Mouse (Mus musculus): ENCODE results near the gene Eef1akmt3. TPM values are rescaled to one million over a fixed set of nuclear protein-coding genes. Genes with fewer than 3 reads are reported as not detected.

Gene Eef1akmt3
- polyA plus RNA-seq, 1 experiment from 2014 or later: 0.23 TPM

- H3K4me3 ChIP-seq: peak overlapping the region; percentile 82
- peaks cover 83% of the 10 kb centered on the region for H3K27me3 ChIP-seq (ENCODE audit: insufficient read depth, poor library complexity, severe bottlenecking)
- H3K36me3 ChIP-seq: peaks cover 17% of the 10 kb centered on the region
- H3K27ac ChIP-seq: no peak overlapping the region
- H3K9me3 ChIP-seq: no peaks in the 10 kb centered on the region
- peaks cover 21% of the 10 kb centered on the region for H3K4me1 ChIP-seq
- DNase-seq (ENCODE audit: low spot score): peak; percentile 86
- 2% methylated on average over 9 of the region's 9 CpGs for WGBS
These were observed 16.8 kb upstream of the Eef1akmt3 start for GRCm38 (mm10) chr10:127058161-127058560.

- WGBS: 82% methylated on average over 20 of the region's 20 CpGs
- no peak overlapping the region for H3K27ac ChIP-seq
- peaks cover 21% of the 10 kb centered on the region for H3K4me1 ChIP-seq
- peaks cover 91% of the 10 kb centered on the region for H3K27me3 ChIP-seq (ENCODE audit: insufficient read depth, poor library complexity, severe bottlenecking)
- H3K9me3 ChIP-seq: no peaks in the 10 kb centered on the region
- peaks cover 17% of the 10 kb centered on the region for H3K36me3 ChIP-seq
- no peak overlapping the region for H3K4me3 ChIP-seq
- DNase-seq (ENCODE audit: low spot score): no peak
These were observed 15.2 kb upstream of the Eef1akmt3 start for GRCm38 (mm10) chr10:127056490-127056889.

GRCm38 (mm10) chr10:127055406-127055805, 14.1 kb upstream of the Eef1akmt3 start:
- no peak overlapping the region for H3K4me3 ChIP-seq
- 84% methylated on average over 8 of the region's 8 CpGs for WGBS
- peaks cover 17% of the 10 kb centered on the region for H3K36me3 ChIP-seq
- DNase-seq (ENCODE audit: low spot score): no peak
- no peaks in the 10 kb centered on the region for H3K9me3 ChIP-seq
- peaks cover 27% of the 10 kb centered on the region for H3K4me1 ChIP-seq
- H3K27me3 ChIP-seq (ENCODE audit: insufficient read depth, poor library complexity, severe bottlenecking): peaks cover 91% of the 10 kb centered on the region
- H3K27ac ChIP-seq: no peak overlapping the region

DNA sequence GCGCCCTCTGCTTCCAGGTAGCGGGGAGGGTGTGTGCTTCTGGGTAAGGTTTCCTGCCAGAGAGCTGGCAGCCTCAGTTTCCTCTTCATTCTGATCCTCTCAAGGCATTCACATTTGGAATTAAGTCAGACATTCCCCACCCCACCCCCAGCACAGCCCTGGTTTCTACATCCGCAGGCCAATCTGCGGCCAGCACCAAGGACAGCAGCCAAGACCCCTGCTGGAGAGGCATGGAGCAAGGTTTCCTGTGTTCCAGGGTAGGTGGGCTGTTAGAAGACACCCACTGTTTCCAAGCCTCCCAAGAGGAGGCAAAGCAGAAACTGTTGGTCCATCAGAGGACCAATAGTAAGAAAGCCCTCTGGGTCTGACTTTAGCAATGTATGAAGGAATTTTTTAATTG, 13.3 kb upstream of the Eef1akmt3 start:
- Histone ChIP-seq H3K27me3 (ENCODE audit: insufficient read depth, poor library complexity, severe bottlenecking) (peaks cover 91% of the 10 kb centered on the region), H3K4me3 (no peak overlapping the region)
- 49% methylated on average over 4 of the region's 4 CpGs for WGBS

GRCm38 (mm10) chr10:127050119-127050474, 8.8 kb upstream of the Eef1akmt3 start:
- Histone ChIP-seq H3K9me3 (no peaks in the 10 kb centered on the region), H3K27ac (no peak overlapping the region), H3K27me3 (ENCODE audit: insufficient read depth, poor library complexity, severe bottlenecking) (peaks cover 84% of the 10 kb centered on the region), H3K4me3 (peak overlapping the region; percentile 18; the same call in 1 of the 2 replicates), H3K4me1 (peaks cover 32% of the 10 kb centered on the region), H3K36me3 (peaks cover 14% of the 10 kb centered on the region)
- WGBS: 12% methylated on average over 10 of the region's 10 CpGs
- DNase-seq (ENCODE audit: low spot score): no peak

More for the DNA sequence above, 13.3 kb upstream of the Eef1akmt3 start:
- DNase-seq (ENCODE audit: low spot score): no peak
- Histone ChIP-seq H3K36me3 (peaks cover 17% of the 10 kb centered on the region), H3K27ac (no peak overlapping the region), H3K4me1 (peaks cover 26% of the 10 kb centered on the region), H3K9me3 (no peaks in the 10 kb centered on the region)

- WGBS: 3% methylated on average over 29 of the region's 29 CpGs
- Histone ChIP-seq H3K9me3 (no peaks in the 10 kb centered on the region), H3K4me1 (peaks cover 32% of the 10 kb centered on the region), H3K4me3 (peak overlapping the region; percentile 41), H3K27me3 (ENCODE audit: insufficient read depth, poor library complexity, severe bottlenecking) (peaks cover 80% of the 10 kb centered on the region), H3K27ac (no peak overlapping the region), H3K36me3 (peaks cover 19% of the 10 kb centered on the region)
- no peak for DNase-seq (ENCODE audit: low spot score)
These were observed 8.2 kb upstream of the Eef1akmt3 start for GRCm38 (mm10) chr10:127049395-127050118.

GRCm38 (mm10) chr10:127048608-127049394, 7.5 kb upstream of the Eef1akmt3 start:
- WGBS: 5% methylated on average over 35 of the region's 35 CpGs
- Histone ChIP-seq H3K27ac (no peak overlapping the region), H3K27me3 (ENCODE audit: insufficient read depth, poor library complexity, severe bottlenecking) (peaks cover 72% of the 10 kb centered on the region), H3K4me1 (peaks cover 32% of the 10 kb centered on the region), H3K9me3 (no peaks in the 10 kb centered on the region), H3K4me3 (peak overlapping the region; percentile 41), H3K36me3 (peaks cover 26% of the 10 kb centered on the region)
- no peak for DNase-seq (ENCODE audit: low spot score)

- no peak for DNase-seq (ENCODE audit: low spot score)
- 34% methylated on average over 5 of the region's 5 CpGs for WGBS
These were observed 6.6 kb upstream of the Eef1akmt3 start, which contains the start of gene Cyp27b1 for GRCm38 (mm10) chr10:127047954-127048353. Cyp27b1 (plus strand) TSS chr10:127048250.

DNA sequence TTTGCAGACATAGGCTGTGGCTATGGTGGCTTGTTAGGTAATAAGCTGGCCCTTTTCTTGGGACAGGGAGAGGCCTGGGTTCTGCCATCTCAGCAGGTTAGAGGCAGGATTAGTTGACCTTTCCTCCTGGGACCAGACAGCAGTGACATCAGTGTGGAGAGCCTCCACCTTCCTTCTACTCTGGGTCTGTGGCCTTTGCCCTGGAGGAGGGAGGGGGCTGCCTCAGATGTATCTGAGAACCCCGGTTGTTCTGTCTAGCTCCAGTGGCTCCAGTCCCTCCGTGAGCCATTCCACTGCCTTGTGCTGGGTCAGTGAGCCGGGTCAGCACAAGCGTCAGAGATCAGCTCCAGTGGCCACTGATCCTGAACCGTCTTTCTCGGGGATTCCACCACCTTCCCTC, 1.9 kb upstream of the Eef1akmt3 start:
- WGBS: 95% methylated on average over 6 of the region's 6 CpGs
- H3K27ac ChIP-seq: no peak overlapping the region; the same call in 1 of the 2 replicates
- no peak for DNase-seq (ENCODE audit: low spot score)
- peaks cover 33% of the 10 kb centered on the region for H3K36me3 ChIP-seq
- H3K9me3 ChIP-seq: no peaks in the 10 kb centered on the region
- H3K27me3 ChIP-seq (ENCODE audit: insufficient read depth, poor library complexity, severe bottlenecking): peaks cover 44% of the 10 kb centered on the region
- peaks cover 27% of the 10 kb centered on the region for H3K4me1 ChIP-seq
- peak overlapping the region; percentile 98; the same call in 1 of the 2 replicates for H3K4me3 ChIP-seq

More at GRCm38 (mm10) chr10:127047954-127048353, 6.6 kb upstream of the Eef1akmt3 start, which contains the start of gene Cyp27b1:
- H3K4me1 ChIP-seq: peaks cover 35% of the 10 kb centered on the region
- H3K4me3 ChIP-seq: peak within 1 kb of the TSS; percentile 41
- no peaks in the 10 kb centered on the region for H3K9me3 ChIP-seq
- H3K36me3 ChIP-seq: peaks cover 33% of the 10 kb centered on the region
- peaks cover 67% of the 10 kb centered on the region for H3K27me3 ChIP-seq (ENCODE audit: insufficient read depth, poor library complexity, severe bottlenecking)
- H3K27ac ChIP-seq: no peak within 1 kb of the TSS

GRCm38 (mm10) chr10:127042468-127043115, 1.3 kb upstream of the Eef1akmt3 start:
- H3K4me1 ChIP-seq: peaks cover 25% of the 10 kb centered on the region
- H3K36me3 ChIP-seq: peaks cover 33% of the 10 kb centered on the region
- peak overlapping the region; percentile 97 for H3K27ac ChIP-seq
- DNase-seq (ENCODE audit: low spot score): no peak
- peaks cover 44% of the 10 kb centered on the region for H3K27me3 ChIP-seq (ENCODE audit: insufficient read depth, poor library complexity, severe bottlenecking)
- 22% methylated on average over 5 of the region's 5 CpGs for WGBS
- H3K4me3 ChIP-seq: peak overlapping the region; percentile 98
- no peaks in the 10 kb centered on the region for H3K9me3 ChIP-seq

- under 1% methylated on average over 44 of the region's 44 CpGs for WGBS
- Histone ChIP-seq H3K27ac (peak overlapping the region; percentile 97), H3K27me3 (ENCODE audit: insufficient read depth, poor library complexity, severe bottlenecking) (peaks cover 37% of the 10 kb centered on the region), H3K4me3 (peak overlapping the region; percentile 98), H3K4me1 (peaks cover 25% of the 10 kb centered on the region), H3K36me3 (peaks cover 29% of the 10 kb centered on the region), H3K9me3 (no peaks in the 10 kb centered on the region)
- peak; percentile 96 for DNase-seq (ENCODE audit: low spot score)
These were observed 543 bp upstream of the Eef1akmt3 start for GRCm38 (mm10) chr10:127041774-127042338.

DNA sequence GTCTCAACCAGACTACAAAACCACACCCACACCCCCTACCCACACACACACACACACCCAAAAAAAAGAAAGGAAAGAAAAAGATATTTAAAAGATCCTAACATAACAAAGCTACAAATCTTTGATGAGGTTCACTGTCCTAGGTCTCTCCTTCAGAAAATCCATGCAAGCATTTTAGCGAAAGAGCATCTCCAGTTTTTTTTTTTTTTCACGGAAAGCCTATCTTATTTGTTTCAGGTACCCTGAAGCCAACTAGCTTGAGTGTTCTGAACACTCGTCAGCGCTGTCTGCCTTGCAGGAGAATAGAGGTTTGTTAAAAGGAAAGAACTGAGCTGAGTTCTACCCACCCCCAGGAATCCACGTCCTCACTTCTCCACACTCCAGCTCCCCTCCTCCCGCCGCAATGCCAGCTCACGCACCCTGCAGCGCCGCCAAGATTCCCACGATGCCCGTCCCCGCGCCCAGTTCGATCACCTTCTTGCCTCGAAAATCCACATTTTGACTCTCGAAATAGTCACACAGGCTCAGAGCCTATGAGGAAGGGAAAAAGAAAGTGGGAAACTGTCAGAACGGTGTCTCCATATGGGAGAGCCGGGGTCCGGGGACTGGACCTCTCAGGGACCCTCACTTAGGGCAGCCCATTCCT, 621 bp downstream of the Eef1akmt3 start:
- H3K9me3 ChIP-seq: no peaks in the 10 kb centered on the region
- H3K4me3 ChIP-seq: peak overlapping the region; percentile 98
- peak overlapping the region; percentile 97 for H3K27ac ChIP-seq
- DNase-seq (ENCODE audit: low spot score): no peak
- peaks cover 35% of the 10 kb centered on the region for H3K27me3 ChIP-seq (ENCODE audit: insufficient read depth, poor library complexity, severe bottlenecking)
- peaks cover 23% of the 10 kb centered on the region for H3K36me3 ChIP-seq
- peaks cover 25% of the 10 kb centered on the region for H3K4me1 ChIP-seq
- 2% methylated on average over 20 of the region's 20 CpGs for WGBS

Data from heart, embryonic 10.5 days (tissue).